Mouse (Mus musculus) layer of hippocampus, adult 2 months (tissue): ENCODE measurements at regions not wholly inside any gene's neighbourhood (a gene's known extent, or its start where the extent isn't known, plus 50 kb on each side); places are given as distances from the start of the nearest gene placed in this dataset.

Experiments used
- DNase-seq, 2 experiments: peaks; one replicate each; pipeline ENCODE4 v3.0.0; 2022; ENCODE audit warnings: low spot score in 2 of 2
- H3K27ac ChIP-seq: fragments of 200-600 bp; 2 replicates; pipeline ENCODE4 v1.8.1; 2022
- H3K4me3 ChIP-seq: fragments of 200-600 bp; 2 replicates; pipeline ENCODE4 v1.8.1; 2022; ENCODE audit warnings: mild to moderate bottlenecking
- CTCF ChIP-seq: fragments of 200-600 bp; conservative IDR thresholded peaks from 2 replicates; pipeline ENCODE4 v1.8.1; 2022; ENCODE audit warnings: antibody characterized with exemption, mild to moderate bottlenecking, moderate library complexity

DNA sequence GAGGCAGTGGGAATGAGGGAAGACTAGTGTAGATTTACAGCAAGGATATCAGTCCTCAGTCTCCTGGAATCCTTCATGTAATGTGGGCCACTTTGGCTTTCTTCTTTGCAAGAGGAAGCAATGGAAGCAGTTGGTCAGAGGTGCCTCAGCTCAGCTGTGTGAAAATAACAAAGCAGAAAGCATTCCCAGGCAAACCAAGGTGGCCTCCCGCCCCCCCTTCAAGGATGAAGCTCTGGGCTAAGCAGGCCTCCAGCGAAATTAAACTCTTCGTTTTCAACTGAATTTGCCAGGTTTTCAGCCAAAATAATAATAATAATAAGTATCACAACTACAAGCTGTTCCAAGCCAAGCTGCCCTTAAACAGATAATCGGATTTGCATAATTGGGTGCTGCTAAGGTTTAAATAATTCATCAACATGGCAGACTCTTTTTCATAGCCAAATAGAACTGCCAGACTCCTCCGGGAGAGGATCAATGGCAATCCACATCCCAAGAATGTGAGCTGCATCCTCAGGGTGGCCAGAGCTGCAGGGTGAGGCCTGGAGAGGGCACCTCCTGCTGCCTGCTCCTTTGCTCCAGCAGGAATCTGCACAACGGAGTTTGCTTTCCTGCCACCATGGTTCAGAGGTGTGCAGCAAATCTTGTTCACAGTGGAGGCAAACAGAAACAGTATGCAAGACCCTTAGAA, 585.9 kb downstream of the Cdk5rap2 start:
- DNase-seq = no peak
- Histone ChIP-seq H3K4me3 (no peak overlapping the region), H3K27ac (no peak overlapping the region)
- TF ChIP-seq CTCF = no peak

- Histone ChIP-seq H3K4me3 (no peak overlapping the region), H3K27ac (no peak overlapping the region)
- TF ChIP-seq CTCF = no peak
- DNase-seq = no peak
These were observed 586.8 kb downstream of the Cdk5rap2 start for GRCm38 (mm10) chr4:69823311-69823940.

- no peak overlapping the region for H3K27ac ChIP-seq
- no peak for DNase-seq
- TF ChIP-seq CTCF = no peak
- H3K4me3 ChIP-seq = no peak overlapping the region
These were observed 591.4 kb downstream of the Cdk5rap2 start for GRCm38 (mm10) chr4:69818885-69819284.

- no peak for DNase-seq
These were observed 624.7 kb downstream of the Cdk5rap2 start for GRCm38 (mm10) chr4:69785481-69786050.

DNA sequence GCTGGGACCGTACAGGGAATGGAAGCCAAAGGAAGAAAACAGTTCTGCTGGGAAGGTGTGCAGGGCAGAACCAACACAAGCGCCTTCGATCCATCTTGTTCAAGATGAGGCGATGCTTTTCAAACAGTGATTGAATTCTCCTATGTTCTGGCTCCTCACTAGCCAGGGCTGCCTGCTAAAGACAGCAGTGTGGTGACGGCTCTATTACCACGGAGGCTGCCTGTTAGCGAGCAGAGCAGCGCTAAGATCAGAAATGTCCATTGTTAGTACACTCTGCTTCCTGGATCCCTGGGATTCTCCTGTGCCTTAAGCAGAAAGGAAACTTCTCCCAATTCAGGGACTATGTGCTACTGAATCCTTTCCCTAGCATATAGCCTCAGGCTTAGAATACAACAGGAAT, 629.0 kb downstream of the Cdk5rap2 start:
- H3K4me3 ChIP-seq = no peak overlapping the region
- H3K27ac ChIP-seq = no peak overlapping the region
- DNase-seq = no peak
- no peak for TF ChIP-seq CTCF

More at GRCm38 (mm10) chr4:69785481-69786050, 624.7 kb downstream of the Cdk5rap2 start:
- no peak for TF ChIP-seq CTCF
- Histone ChIP-seq H3K4me3 (no peak overlapping the region), H3K27ac (0 out of 2 replicates have a peak overlapping the region, but pooled peaks have one; percentile 24)

DNA sequence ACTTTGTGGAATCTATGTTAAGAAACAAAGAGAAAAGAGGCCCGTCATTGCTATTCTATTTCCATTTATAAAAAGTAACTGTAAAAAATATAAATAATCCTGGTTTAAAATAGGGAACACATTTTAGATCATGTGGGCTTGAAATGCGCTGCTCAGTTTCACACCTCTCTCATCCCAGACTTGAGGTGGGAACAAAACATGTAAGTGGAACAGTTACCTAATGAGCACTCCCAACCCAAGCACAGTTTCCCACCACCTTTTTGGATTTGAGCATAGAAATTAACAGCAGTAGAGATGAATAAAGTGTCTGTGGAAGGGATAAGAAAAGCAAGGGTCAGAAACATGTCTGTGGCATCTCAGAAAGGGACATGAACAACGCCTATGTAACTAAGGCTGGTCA, 648.4 kb downstream of the Cdk5rap2 start:
- TF ChIP-seq CTCF = no peak
- DNase-seq = no peak
- no peak overlapping the region for H3K4me3 ChIP-seq
- H3K27ac ChIP-seq = no peak overlapping the region

GRCm38 (mm10) chr4:69759596-69759995, 650.6 kb downstream of the Cdk5rap2 start:
- Histone ChIP-seq H3K27ac (no peak overlapping the region), H3K4me3 (no peak overlapping the region)
- TF ChIP-seq CTCF = no peak
- DNase-seq = no peak

DNA sequence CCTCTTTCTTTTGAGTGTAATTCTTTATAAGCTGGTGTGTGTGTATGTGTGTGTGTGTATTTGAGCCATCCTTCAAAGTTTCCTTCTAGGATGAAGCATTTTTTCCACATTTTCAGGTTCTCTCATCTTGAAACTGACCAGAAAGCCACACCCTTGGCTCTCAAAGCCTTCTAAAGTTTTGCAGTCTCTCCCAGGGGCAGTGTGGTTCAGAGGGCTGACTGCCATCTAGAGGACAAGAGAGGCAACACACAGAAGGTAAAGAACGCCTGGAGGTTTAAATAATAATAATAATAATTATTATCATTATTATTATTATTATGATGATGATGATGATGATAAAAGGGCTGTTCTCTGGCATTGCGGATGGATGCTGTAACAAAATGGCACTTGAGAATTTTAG, 655.7 kb downstream of the Cdk5rap2 start:
- peak; percentile 84 for TF ChIP-seq CTCF
- no peak for DNase-seq
- Histone ChIP-seq H3K4me3 (no peak overlapping the region), H3K27ac (no peak overlapping the region)

- DNase-seq = peak in 1 of 2 experiments; percentile 9
- Histone ChIP-seq H3K4me3 (no peak overlapping the region), H3K27ac (no peak overlapping the region)
- TF ChIP-seq CTCF = no peak
These were observed 657.2 kb downstream of the Cdk5rap2 start for GRCm38 (mm10) chr4:69753086-69753485.

DNA sequence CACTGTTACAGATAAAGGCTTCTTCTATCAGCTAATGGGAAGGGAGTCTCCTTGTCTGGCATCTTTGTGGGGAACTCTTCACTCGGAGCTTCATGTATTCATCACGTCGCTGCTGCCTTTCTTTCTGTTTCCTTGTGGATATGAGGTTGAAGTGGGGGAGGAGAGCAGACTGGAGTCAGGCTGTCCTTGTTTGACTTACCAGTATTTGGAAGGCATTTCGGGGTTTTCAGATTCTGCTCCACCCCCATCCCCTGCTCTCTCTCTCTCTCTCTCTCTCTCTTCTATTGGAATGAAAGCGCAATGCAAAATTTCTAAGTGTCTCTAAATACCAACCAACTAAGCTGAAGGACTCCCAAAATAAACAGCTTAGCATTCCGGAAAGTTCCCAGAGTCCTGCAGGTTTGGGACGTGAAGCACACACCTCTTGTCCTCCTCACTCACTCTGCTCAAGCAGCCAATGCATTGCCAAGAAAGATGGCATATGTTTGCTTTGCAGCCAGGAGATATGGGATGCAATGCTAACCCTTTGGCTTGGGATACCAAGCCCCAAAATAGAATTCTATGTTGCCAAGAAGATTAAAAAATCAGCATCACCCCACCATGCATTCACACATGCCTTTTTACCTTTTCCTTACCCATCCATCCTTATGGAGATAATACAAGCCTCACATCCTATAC, 670.3 kb downstream of the Cdk5rap2 start:
- H3K4me3 ChIP-seq = no peak overlapping the region
- DNase-seq = no peak
- H3K27ac ChIP-seq = no peak overlapping the region
- TF ChIP-seq CTCF = no peak
